Mouse (Mus musculus): ENCODE data around the gene Tgfb2.

DNA sequence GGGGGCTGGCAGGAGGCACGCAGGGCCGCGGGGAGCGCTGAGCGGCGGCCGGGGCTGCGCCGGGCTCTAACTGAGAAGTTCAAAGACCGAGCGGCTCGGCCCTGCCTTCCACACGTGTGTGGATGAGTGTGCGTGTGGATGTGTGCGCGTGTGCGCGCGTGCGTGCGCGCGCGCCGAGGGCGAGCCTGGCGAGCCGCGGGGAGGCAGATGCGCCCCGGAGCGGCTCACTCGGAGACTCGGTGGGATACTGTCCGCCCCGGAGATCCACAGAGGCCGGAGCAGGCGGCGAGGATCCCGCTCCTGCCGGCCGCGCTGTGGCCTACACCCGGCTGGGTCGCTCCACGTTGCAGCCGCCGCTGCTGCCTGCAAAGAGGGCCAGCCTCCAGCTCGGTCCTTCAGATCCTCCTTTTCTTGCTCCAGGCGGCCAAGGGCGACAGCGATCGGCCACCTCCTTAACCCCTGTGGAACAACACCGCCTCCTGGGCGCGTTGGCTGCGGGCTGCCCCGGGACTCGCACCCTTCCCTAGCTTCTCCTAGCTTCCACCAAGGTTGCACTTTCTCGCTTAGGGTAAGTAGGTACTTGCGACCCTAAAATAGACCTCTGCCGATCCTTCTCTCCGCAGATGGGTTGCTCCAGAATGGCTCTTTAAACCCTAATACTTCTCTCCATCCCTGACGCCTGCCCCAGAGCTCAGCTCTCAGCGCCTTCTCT, 430 bp downstream of the Tgfb2 start:
- TF ChIP-seq POLR2A (IDR thresholded peaks at IDR 0.05; ENCODE audit: borderline replicate concordance, control insufficient read depth, low read depth, low read length) (no peak), CTCF (IDR thresholded peaks at IDR 0.05; ENCODE audit: control insufficient read depth, insufficient read depth, low read length) (no peak)
